Mouse (Mus musculus) heart, embryonic 13.5 days (tissue): Measurements from ENCODE around the gene Srsf2. TPM values are rescaled to one million over a fixed set of nuclear protein-coding genes. Genes with fewer than 3 reads are reported as not detected.
A peak's percentile ranks its signal among the peaks of the same experiment; 100 is the strongest.

Source experiments
- ATAC-seq: fragments of 200-750 bp; cut with Nextera tagmentation; 2 replicates; pipeline ENCODE4 v1.8.0; 2017; ENCODE audit warnings: moderate TSS enrichment; ENCODE audit not compliant: insufficient number of reproducible peaks, low FRiP score, low TSS enrichment; ENCODE audit errors: extremely low read depth
- H3K27ac ChIP-seq: fragments of 300-500 bp; sonication (generic); replicated peaks from 2 replicates; pipeline ENCODE4 v1.5.1; 2015; ENCODE audit warnings: moderate library complexity, mild to moderate bottlenecking, inconsistent platforms
- H3K27me3 ChIP-seq: fragments of 300-500 bp; sonication (generic); replicated peaks from 2 replicates; pipeline ENCODE4 v1.6.1; 2015; ENCODE audit warnings: mild to moderate bottlenecking, inconsistent platforms
- H3K36me3 ChIP-seq: fragments of 300-500 bp; sonication (generic); 2 replicates; pipeline ENCODE4 v1.6.1; 2015; ENCODE audit warnings: mild to moderate bottlenecking, inconsistent platforms
- H3K4me1 ChIP-seq: fragments of 300-500 bp; sonication (generic); 2 replicates; pipeline ENCODE4 v1.6.1; 2015; ENCODE audit warnings: inconsistent platforms
- H3K4me2 ChIP-seq: fragments of 300-500 bp; sonication (generic); 2 replicates; pipeline ENCODE4 v1.6.1; 2015; ENCODE audit warnings: inconsistent platforms, mild to moderate bottlenecking, moderate library complexity
- H3K4me3 ChIP-seq: fragments of 300-500 bp; sonication (generic); 2 replicates; pipeline ENCODE4 v1.5.1; 2015; ENCODE audit warnings: moderate library complexity, mild to moderate bottlenecking, inconsistent platforms
- H3K9ac ChIP-seq: fragments of 300-500 bp; sonication (generic); 2 replicates; pipeline ENCODE4 v1.6.1; 2015; ENCODE audit warnings: inconsistent platforms, mild to moderate bottlenecking, moderate library complexity
- H3K9me3 ChIP-seq: fragments of 300-500 bp; sonication (generic); 2 replicates; pipeline ENCODE4 v1.6.1; 2016; ENCODE audit warnings: inconsistent platforms
- WGBS: fragments of 180-500 bp; shearing (Covaris S2); methylation state at CpG from one replicate; pipeline ENCODE4 v1.1.7; 2015; ENCODE audit warnings: mixed read lengths; 5-methylcytosine and 5-hydroxymethylcytosine counted together
- polyA plus RNA-seq: library from polyadenylated mRNA; unstranded; fragments of >200 nt; fragmentation: Nextera tagmentation; extraction: Ambion mirVana; gene quantifications from 2 replicates; pipeline ENCODE4 v1.2.1, GENCODE M21; 2015

Srsf2 gene
- polyA plus RNA-seq, 1 experiment from 2014 or later = 530 TPM

GRCm38 (mm10) chr11:116843261-116844233 is 9.3 kb downstream of the Srsf2 start, which contains the start of the genes Mettl23 and Jmjd6:
Gene Mettl23 (plus strand): TSS chr11:116843278.
Gene Jmjd6 (minus strand): TSS chr11:116843449.
- Histone ChIP-seq H3K36me3 (peaks cover 50% of the 10 kb centered on the region), H3K27ac (peak within 1 kb of the TSS; percentile 100), H3K9me3 (no peaks in the 10 kb centered on the region), H3K4me1 (peaks cover 55% of the 10 kb centered on the region), H3K4me2 (peak within 1 kb of the TSS; percentile 93), H3K4me3 (peak within 1 kb of the TSS; percentile 90), H3K9ac (peak within 1 kb of the TSS; percentile 97), H3K27me3 (no peaks in the 10 kb centered on the region)
- ATAC-seq = peak; percentile 96
- WGBS = under 1% methylated on average over 72 of the region's 72 CpGs

- no peaks in the 10 kb centered on the region for H3K9me3 ChIP-seq
- peak overlapping the region; percentile 97 for H3K9ac ChIP-seq
- peak overlapping the region; percentile 100 for H3K27ac ChIP-seq
- H3K27me3 ChIP-seq = no peaks in the 10 kb centered on the region
- WGBS = under 1% methylated on average over 73 of the region's 73 CpGs
- peaks cover 50% of the 10 kb centered on the region for H3K36me3 ChIP-seq
- H3K4me2 ChIP-seq = peak overlapping the region; percentile 93
- ATAC-seq = peak; percentile 56
- peaks cover 53% of the 10 kb centered on the region for H3K4me1 ChIP-seq
- H3K4me3 ChIP-seq = peak overlapping the region; percentile 90
These were observed 10.2 kb downstream of the Srsf2 start for GRCm38 (mm10) chr11:116842531-116843260.

DNA sequence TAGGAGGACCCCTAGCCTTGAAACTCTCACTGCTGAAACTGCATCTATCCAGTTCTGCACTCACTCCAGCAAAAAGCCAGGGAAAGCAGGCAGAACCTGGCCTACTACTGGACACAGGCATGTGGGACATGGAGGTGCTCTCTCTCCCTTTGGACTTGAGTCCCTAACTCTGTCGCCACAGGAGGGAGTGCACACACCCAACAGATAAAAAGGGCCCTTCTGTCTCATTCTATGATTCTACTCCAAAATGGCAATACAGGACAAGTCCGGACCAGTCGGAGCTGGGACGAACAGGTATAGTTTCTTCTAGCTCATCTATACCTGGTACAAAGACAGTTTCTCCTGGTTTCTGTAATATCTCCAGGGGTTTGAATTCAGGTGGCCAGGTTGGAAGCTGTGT is 12.1 kb downstream of the Srsf2 start:
- Histone ChIP-seq H3K4me1 (peaks cover 47% of the 10 kb centered on the region), H3K4me3 (peak overlapping the region; percentile 90), H3K27ac (no peak overlapping the region), H3K36me3 (peaks cover 59% of the 10 kb centered on the region), H3K27me3 (no peaks in the 10 kb centered on the region), H3K9ac (peak overlapping the region; percentile 97), H3K4me2 (peak overlapping the region; percentile 93), H3K9me3 (no peaks in the 10 kb centered on the region)
- WGBS = 78% methylated on average over 4 of the region's 4 CpGs
- ATAC-seq = no peak

DNA sequence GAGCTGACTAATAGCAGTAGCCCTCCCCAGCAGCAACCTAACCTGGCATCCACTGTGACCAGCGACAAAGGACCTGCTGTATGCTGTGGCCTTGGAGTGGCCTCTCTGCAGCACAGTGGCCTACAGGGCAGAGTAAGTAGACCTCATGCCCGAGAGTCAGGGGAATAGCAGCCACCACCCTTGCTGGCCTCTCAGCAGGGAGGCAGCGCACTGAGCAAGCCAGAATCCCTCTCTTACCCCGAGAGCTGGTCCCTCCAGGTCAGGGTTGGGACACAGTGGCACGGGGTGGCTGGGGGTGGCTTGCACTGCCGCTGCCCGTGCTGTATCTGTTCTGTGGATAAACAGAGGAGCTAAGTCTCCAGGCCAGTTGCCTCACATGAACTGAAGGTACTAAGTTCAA is 13.3 kb downstream of the Srsf2 start:
- Histone ChIP-seq H3K4me2 (peak overlapping the region; percentile 93), H3K9me3 (no peaks in the 10 kb centered on the region), H3K9ac (peak overlapping the region; percentile 72), H3K4me3 (peak overlapping the region; percentile 22), H3K27ac (no peak overlapping the region), H3K36me3 (peaks cover 70% of the 10 kb centered on the region), H3K4me1 (peaks cover 41% of the 10 kb centered on the region), H3K27me3 (no peaks in the 10 kb centered on the region)
- ATAC-seq = no peak
- WGBS = 71% methylated on average over 7 of the region's 7 CpGs

GRCm38 (mm10) chr11:116838936-116839335 is 14.0 kb downstream of the Srsf2 start:
- no peak overlapping the region for H3K4me2 ChIP-seq
- 87% methylated on average over 14 of the region's 14 CpGs for WGBS
- ATAC-seq = no peak
- peak overlapping the region; percentile 22; the same call in 1 of the 2 replicates for H3K4me3 ChIP-seq
- no peak overlapping the region for H3K27ac ChIP-seq
- peaks cover 34% of the 10 kb centered on the region for H3K4me1 ChIP-seq
- H3K9me3 ChIP-seq = no peaks in the 10 kb centered on the region
- H3K27me3 ChIP-seq = no peaks in the 10 kb centered on the region
- 0 out of 2 replicates have a peak overlapping the region, but pooled peaks have one; percentile 72 for H3K9ac ChIP-seq
- H3K36me3 ChIP-seq = peaks cover 77% of the 10 kb centered on the region

DNA sequence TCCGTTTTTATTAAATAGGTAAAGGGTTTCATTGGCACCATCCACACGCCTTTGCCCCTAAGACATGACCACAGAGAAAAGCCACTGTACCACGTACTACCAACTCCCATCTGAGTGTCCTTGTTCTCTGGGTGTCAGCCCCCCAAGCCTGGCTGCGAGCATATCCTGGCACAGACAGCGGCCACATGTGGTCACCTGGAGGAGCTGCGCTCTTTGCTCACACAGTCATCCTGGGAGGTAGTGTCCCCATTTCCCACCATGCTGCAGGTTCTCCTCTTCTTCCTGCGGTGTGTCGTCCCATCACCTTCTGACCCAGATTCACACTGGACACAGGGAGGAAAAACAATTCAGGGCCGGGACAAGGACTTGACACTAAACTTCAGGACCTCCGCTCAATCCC is 15.5 kb downstream of the Srsf2 start:
- H3K4me3 ChIP-seq = no peak overlapping the region
- ATAC-seq = no peak
- WGBS = 90% methylated on average over 10 of the region's 10 CpGs
- peaks cover 89% of the 10 kb centered on the region for H3K36me3 ChIP-seq
- H3K27me3 ChIP-seq = no peaks in the 10 kb centered on the region
- no peak overlapping the region for H3K9ac ChIP-seq
- H3K27ac ChIP-seq = no peak overlapping the region
- no peak overlapping the region for H3K4me2 ChIP-seq
- no peaks in the 10 kb centered on the region for H3K9me3 ChIP-seq
- peaks cover 37% of the 10 kb centered on the region for H3K4me1 ChIP-seq

DNA sequence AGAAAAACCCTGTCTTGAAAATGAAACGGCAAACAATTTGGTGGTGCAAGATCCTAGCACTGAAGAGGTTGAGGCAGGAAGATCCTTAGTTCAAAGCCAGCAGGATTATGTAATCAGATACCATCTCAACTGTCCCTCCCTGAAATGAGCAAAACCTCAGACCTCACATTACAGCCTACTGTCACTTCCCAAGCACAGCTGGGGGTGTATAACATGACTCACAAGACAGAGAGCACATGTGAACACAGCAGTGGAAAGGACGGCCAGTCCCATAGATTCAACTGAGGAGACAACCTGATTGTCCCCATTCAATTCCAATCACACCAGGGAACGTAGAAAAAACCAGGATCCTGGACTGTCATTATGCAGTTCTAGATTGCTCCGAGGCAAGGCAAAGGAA is 16.6 kb downstream of the Srsf2 start:
- Histone ChIP-seq H3K27ac (no peak overlapping the region), H3K9ac (no peak overlapping the region), H3K36me3 (peaks cover 92% of the 10 kb centered on the region), H3K4me3 (no peak overlapping the region), H3K27me3 (no peaks in the 10 kb centered on the region), H3K4me1 (peaks cover 29% of the 10 kb centered on the region), H3K4me2 (no peak overlapping the region), H3K9me3 (no peaks in the 10 kb centered on the region)
- 93% methylated on average over 4 of the region's 4 CpGs for WGBS
- ATAC-seq = no peak

GRCm38 (mm10) chr11:116834954-116835353 is 17.9 kb downstream of the Srsf2 start:
- no peak overlapping the region for H3K4me2 ChIP-seq
- H3K36me3 ChIP-seq = peaks cover 82% of the 10 kb centered on the region
- H3K4me1 ChIP-seq = peaks cover 18% of the 10 kb centered on the region
- H3K4me3 ChIP-seq = no peak overlapping the region
- no peaks in the 10 kb centered on the region for H3K9me3 ChIP-seq
- H3K27ac ChIP-seq = no peak overlapping the region
- WGBS = 88% methylated on average over 1 of the region's 1 CpGs
- ATAC-seq = no peak
- H3K9ac ChIP-seq = no peak overlapping the region
- H3K27me3 ChIP-seq = no peaks in the 10 kb centered on the region

- ATAC-seq = no peak
- Histone ChIP-seq H3K9me3 (no peaks in the 10 kb centered on the region), H3K4me2 (no peak overlapping the region), H3K36me3 (peaks cover 55% of the 10 kb centered on the region), H3K27me3 (no peaks in the 10 kb centered on the region), H3K9ac (no peak overlapping the region), H3K27ac (no peak overlapping the region), H3K4me3 (no peak overlapping the region), H3K4me1 (peaks cover 25% of the 10 kb centered on the region)
- 42% methylated on average over 4 of the region's 4 CpGs for WGBS
These were observed 20.7 kb downstream of the Srsf2 start for GRCm38 (mm10) chr11:116832172-116832685.

DNA sequence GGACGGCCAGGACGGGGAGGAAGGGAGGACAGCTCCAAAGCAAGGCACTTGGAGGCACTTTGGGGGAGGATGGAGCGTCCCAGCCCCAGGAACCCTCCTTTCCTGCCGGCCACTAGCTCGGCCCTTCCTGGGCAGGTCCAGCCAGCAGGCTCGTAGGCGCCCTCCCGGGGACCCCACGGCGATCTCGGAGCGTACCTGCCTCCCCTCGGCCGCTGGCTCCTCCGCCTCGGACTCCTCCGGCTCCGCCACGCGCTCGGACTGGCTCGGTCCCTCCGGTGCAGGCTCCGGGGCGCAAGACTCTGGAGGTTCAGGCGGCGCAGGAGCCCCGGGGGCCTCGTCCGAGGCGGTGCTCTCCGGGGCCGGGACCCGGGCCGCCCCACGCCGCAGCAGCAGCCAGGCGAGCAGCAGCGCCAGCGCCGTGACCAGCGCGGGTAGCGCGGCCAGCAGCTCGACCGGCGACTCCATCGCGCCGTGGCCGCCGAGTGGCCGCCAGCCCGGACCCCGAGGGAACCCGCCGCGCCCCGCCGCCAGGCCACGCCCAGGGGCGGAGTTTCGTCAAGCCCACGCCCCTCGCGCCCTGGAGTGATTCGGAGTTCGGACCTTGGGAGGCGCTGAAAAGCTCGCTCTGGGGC is 25.2 kb downstream of the Srsf2 start, which contains the start of gene Mxra7:
Gene Mxra7 (minus strand): TSS at position 513 of the 632 bp plus-strand sequence.
- Histone ChIP-seq H3K9me3 (no peaks in the 10 kb centered on the region), H3K9ac (peak within 1 kb of the TSS; percentile 94), H3K36me3 (peaks cover 12% of the 10 kb centered on the region), H3K4me2 (peak within 1 kb of the TSS; percentile 85), H3K27me3 (no peaks in the 10 kb centered on the region), H3K4me3 (peak within 1 kb of the TSS; percentile 83), H3K4me1 (peaks cover 49% of the 10 kb centered on the region), H3K27ac (peak within 1 kb of the TSS; percentile 83)
- peak; percentile 53 for ATAC-seq
- under 1% methylated on average over 71 of the region's 71 CpGs for WGBS
